Mouse (Mus musculus) midbrain, embryonic 14.5 days (tissue): ENCODE measurements around the gene Mdh1b. TPM values are rescaled to one million over a fixed set of nuclear protein-coding genes. Genes with fewer than 3 reads are reported as not detected.

Experiments
- ATAC-seq: fragments of 200-750 bp; cut with Nextera tagmentation; 2 replicates; pipeline ENCODE4 v1.8.0; 2017; ENCODE audit warnings: moderate number of reproducible peaks, moderate library complexity; ENCODE audit not compliant: low FRiP score, low TSS enrichment
- DNase-seq: peaks from one replicate; pipeline ENCODE4 v3.0.0-alpha.2; 2015
- H3K27ac ChIP-seq: fragments of 300-500 bp; sonication (generic); replicated peaks from 2 replicates; pipeline ENCODE4 v1.5.1; 2014; ENCODE audit warnings: mild to moderate bottlenecking, low read depth, low read length, moderate library complexity
- H3K27me3 ChIP-seq: fragments of 300-500 bp; sonication (generic); 2 replicates; pipeline ENCODE4 v1.6.1; 2014; ENCODE audit warnings: low read length, control low read depth, mixed read lengths; ENCODE audit not compliant: control insufficient read depth, insufficient read depth
- H3K36me3 ChIP-seq: fragments of 300-500 bp; sonication (generic); 2 replicates; pipeline ENCODE4 v1.6.1; 2014; ENCODE audit warnings: low read length, control low read depth; ENCODE audit not compliant: control insufficient read depth, insufficient read depth
- H3K4me1 ChIP-seq: fragments of 300-500 bp; sonication (generic); 2 replicates; pipeline ENCODE4 v1.6.1; 2014; ENCODE audit warnings: mild to moderate bottlenecking, antibody characterized with exemption, low read length, control low read depth; ENCODE audit not compliant: control insufficient read depth, insufficient read depth
- H3K4me2 ChIP-seq: fragments of 300-500 bp; sonication (generic); 2 replicates; pipeline ENCODE4 v1.6.1; 2014; ENCODE audit warnings: mild to moderate bottlenecking, low read length, moderate library complexity
- H3K4me3 ChIP-seq: fragments of 300-500 bp; sonication (generic); replicated peaks from 2 replicates; pipeline ENCODE4 v1.5.1; 2014; ENCODE audit warnings: low read depth, low read length
- H3K9ac ChIP-seq: fragments of 300-500 bp; sonication (generic); replicated peaks from 2 replicates; pipeline ENCODE4 v1.6.1; 2014; ENCODE audit warnings: mild to moderate bottlenecking, low read length, moderate library complexity
- H3K9me3 ChIP-seq: fragments of 300-500 bp; sonication (generic); 2 replicates; pipeline ENCODE4 v1.6.1; 2016; ENCODE audit warnings: low read length, control low read depth, mixed read lengths; ENCODE audit not compliant: control insufficient read depth
- WGBS: fragments of 180-500 bp; shearing (Covaris S2); extraction: QIAGEN DNeasy Blood & Tissue Kit; methylation state at CpG from one replicate; pipeline ENCODE4 v1.1.7; 2014; 5-methylcytosine and 5-hydroxymethylcytosine counted together
- polyA plus RNA-seq: library from polyadenylated mRNA; unstranded; fragments of >200 nt; fragmentation: Nextera tagmentation; extraction: Ambion mirVana; gene quantifications from 2 replicates; pipeline ENCODE4 v1.2.1, GENCODE M21; 2014

Mdh1b gene
- polyA plus RNA-seq, 1 experiment from 2014 or later = 0.43 TPM

GRCm38 (mm10) chr1:63763212-63763694, 33.1 kb upstream of the Mdh1b start:
- peak overlapping the region; percentile 71 for H3K27ac ChIP-seq
- WGBS = 4% methylated on average over 3 of the region's 3 CpGs
- ATAC-seq = peak; percentile 70
- peak; percentile 88 for DNase-seq
- no peaks in the 10 kb centered on the region for H3K27me3 ChIP-seq
- peak overlapping the region; percentile 2; the same call in 1 of the 2 replicates for H3K9ac ChIP-seq
- H3K4me3 ChIP-seq = no peak overlapping the region
- H3K4me1 ChIP-seq = peaks cover 29% of the 10 kb centered on the region
- H3K4me2 ChIP-seq = no peak overlapping the region
- H3K36me3 ChIP-seq = no peaks in the 10 kb centered on the region
- no peaks in the 10 kb centered on the region for H3K9me3 ChIP-seq

GRCm38 (mm10) chr1:63756005-63756404, 25.9 kb upstream of the Mdh1b start:
- 46% methylated on average over 2 of the region's 2 CpGs for WGBS
- Histone ChIP-seq H3K4me1 (no peaks in the 10 kb centered on the region), H3K4me3 (no peak overlapping the region), H3K9ac (no peak overlapping the region), H3K4me2 (no peak overlapping the region), H3K36me3 (peaks cover 19% of the 10 kb centered on the region), H3K9me3 (no peaks in the 10 kb centered on the region), H3K27ac (no peak overlapping the region), H3K27me3 (no peaks in the 10 kb centered on the region)
- DNase-seq = no peak
- ATAC-seq = no peak

- WGBS = 34% methylated on average over 8 of the region's 8 CpGs
- Histone ChIP-seq H3K9ac (no peak overlapping the region; the same call in 1 of the 2 replicates), H3K4me2 (peak overlapping the region; percentile 68), H3K4me1 (peaks cover 14% of the 10 kb centered on the region), H3K27ac (no peak overlapping the region), H3K27me3 (no peaks in the 10 kb centered on the region), H3K9me3 (no peaks in the 10 kb centered on the region), H3K4me3 (peak overlapping the region; percentile 53), H3K36me3 (no peaks in the 10 kb centered on the region)
- DNase-seq (no peak), ATAC-seq (0 out of 2 replicates have a peak, but pooled peaks have one; percentile 24)
Observed at GRCm38 (mm10) chr1:63729796-63730195, 322 bp downstream of the Mdh1b start.

- no peaks in the 10 kb centered on the region for H3K4me1 ChIP-seq
- no peak overlapping the region for H3K4me3 ChIP-seq
- DNase-seq (no peak), ATAC-seq (no peak)
- H3K9ac ChIP-seq = no peak overlapping the region
- no peak overlapping the region for H3K27ac ChIP-seq
- WGBS = 72% methylated on average over 7 of the region's 7 CpGs
- H3K27me3 ChIP-seq = no peaks in the 10 kb centered on the region
- no peaks in the 10 kb centered on the region for H3K9me3 ChIP-seq
- no peaks in the 10 kb centered on the region for H3K36me3 ChIP-seq
- H3K4me2 ChIP-seq = no peak overlapping the region
Observed at GRCm38 (mm10) chr1:63720161-63720560, 10.0 kb downstream of the Mdh1b start.

GRCm38 (mm10) chr1:63708876-63709275, 21.2 kb downstream of the Mdh1b start:
- 63% methylated on average over 3 of the region's 3 CpGs for WGBS
- Histone ChIP-seq H3K4me2 (no peak overlapping the region), H3K9me3 (no peaks in the 10 kb centered on the region), H3K36me3 (no peaks in the 10 kb centered on the region), H3K4me1 (no peaks in the 10 kb centered on the region), H3K9ac (no peak overlapping the region), H3K4me3 (no peak overlapping the region), H3K27me3 (no peaks in the 10 kb centered on the region), H3K27ac (no peak overlapping the region)
- DNase-seq (no peak), ATAC-seq (no peak)

GRCm38 (mm10) chr1:63705733-63706132, 24.4 kb downstream of the Mdh1b start:
- no peak for ATAC-seq
- DNase-seq = peak; percentile 30
- Histone ChIP-seq H3K36me3 (no peaks in the 10 kb centered on the region), H3K9me3 (no peaks in the 10 kb centered on the region), H3K27ac (no peak overlapping the region), H3K4me2 (no peak overlapping the region), H3K27me3 (no peaks in the 10 kb centered on the region), H3K4me3 (no peak overlapping the region), H3K9ac (no peak overlapping the region), H3K4me1 (no peaks in the 10 kb centered on the region)
- 79% methylated on average over 5 of the region's 5 CpGs for WGBS

GRCm38 (mm10) chr1:63696861-63697260, 33.3 kb downstream of the Mdh1b start:
- Histone ChIP-seq H3K9me3 (no peaks in the 10 kb centered on the region), H3K4me2 (no peak overlapping the region), H3K4me1 (no peaks in the 10 kb centered on the region), H3K36me3 (no peaks in the 10 kb centered on the region), H3K9ac (no peak overlapping the region), H3K27me3 (no peaks in the 10 kb centered on the region), H3K4me3 (no peak overlapping the region), H3K27ac (no peak overlapping the region)
- DNase-seq = no peak
- no peak for ATAC-seq
- 82% methylated on average over 3 of the region's 3 CpGs for WGBS

GRCm38 (mm10) chr1:63686827-63687226, 43.3 kb downstream of the Mdh1b start, which contains the start of gene Dytn:
Gene Dytn, minus strand, starts transcription at chr1:63686927.
- H3K4me3 ChIP-seq = no peak within 1 kb of the TSS
- no peaks in the 10 kb centered on the region for H3K27me3 ChIP-seq
- H3K27ac ChIP-seq = no peak within 1 kb of the TSS
- no peak within 1 kb of the TSS for H3K9ac ChIP-seq
- H3K4me1 ChIP-seq = no peaks in the 10 kb centered on the region
- ATAC-seq (no peak), DNase-seq (no peak)
- no peaks in the 10 kb centered on the region for H3K9me3 ChIP-seq
- 87% methylated on average over 4 of the region's 4 CpGs for WGBS
- no peaks in the 10 kb centered on the region for H3K36me3 ChIP-seq
- H3K4me2 ChIP-seq = no peak within 1 kb of the TSS

GRCm38 (mm10) chr1:63675975-63676374, 54.1 kb downstream of the Mdh1b start:
- Histone ChIP-seq H3K27ac (no peak overlapping the region), H3K4me1 (no peaks in the 10 kb centered on the region), H3K4me3 (no peak overlapping the region), H3K4me2 (no peak overlapping the region), H3K36me3 (no peaks in the 10 kb centered on the region), H3K9me3 (no peaks in the 10 kb centered on the region), H3K9ac (no peak overlapping the region), H3K27me3 (no peaks in the 10 kb centered on the region)
- DNase-seq = no peak
- no peak for ATAC-seq
- 89% methylated on average over 3 of the region's 3 CpGs for WGBS
